Mouse (Mus musculus): ENCODE results near the gene Tbxas1. TPM values are rescaled to one million over a fixed set of nuclear protein-coding genes. Genes with fewer than 3 reads are reported as not detected.

Tbxas1 gene
- polyA plus RNA-seq, 1 experiment from 2014 or later = 4.8 TPM

- Histone ChIP-seq H3K36me3 (ENCODE audit: control insufficient read depth, insufficient read depth, low read length) (no peaks in the 10 kb centered on the region), H3K27ac (ENCODE audit: low read length) (no peak overlapping the region), H3K4me3 (ENCODE audit: low read length) (no peak overlapping the region), H3K4me1 (ENCODE audit: control insufficient read depth, insufficient read depth, low read length) (0 out of 2 replicates have a peak, but pooled peaks cover 9% of the 10 kb centered on the region), H3K9ac (ENCODE audit: low read depth, low read length) (no peak overlapping the region), H3K27me3 (replicated peaks; ENCODE audit: control insufficient read depth, insufficient read depth, low read length) (no peaks in the 10 kb centered on the region), H3K4me2 (ENCODE audit: low read depth, low read length) (no peak overlapping the region), H3K9me3 (ENCODE audit: control insufficient read depth, low read length) (no peaks in the 10 kb centered on the region)
- WGBS = 59% methylated on average over 3 of the region's 3 CpGs
- ATAC-seq = no peak
These were observed 53.3 kb downstream of the Tbxas1 start for GRCm38 (mm10) chr6:38928489-38928888.

GRCm38 (mm10) chr6:38936009-38936408, 60.8 kb downstream of the Tbxas1 start:
- no peaks in the 10 kb centered on the region for H3K36me3 ChIP-seq (ENCODE audit: control insufficient read depth, insufficient read depth, low read length)
- no peak for ATAC-seq
- 80% methylated on average over 2 of the region's 2 CpGs for WGBS

DNA sequence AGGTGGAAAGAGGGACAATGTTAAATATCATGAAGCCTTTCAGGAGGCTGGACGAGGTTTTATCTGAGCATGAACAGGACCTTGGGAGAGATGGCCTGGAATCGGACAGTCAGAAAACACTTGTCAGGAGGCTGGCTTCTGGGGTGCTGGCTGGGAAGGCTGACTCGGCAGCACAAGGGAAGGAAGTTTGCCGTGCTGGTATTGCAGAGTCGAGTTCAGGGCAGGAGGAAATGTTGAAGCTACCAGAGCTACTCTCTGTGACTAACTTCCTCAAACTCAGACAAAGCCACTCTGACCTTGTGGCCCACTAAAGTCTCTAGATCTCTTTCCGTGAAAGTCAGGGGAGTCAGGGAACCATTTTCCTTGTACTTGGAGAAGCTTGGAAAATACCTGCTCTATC, 63.2 kb downstream of the Tbxas1 start:
- no peak overlapping the region for H3K9ac ChIP-seq (ENCODE audit: low read depth, low read length)

More at GRCm38 (mm10) chr6:38936009-38936408, 60.8 kb downstream of the Tbxas1 start:
- Histone ChIP-seq H3K27ac (ENCODE audit: low read length) (no peak overlapping the region), H3K27me3 (replicated peaks; ENCODE audit: control insufficient read depth, insufficient read depth, low read length) (no peaks in the 10 kb centered on the region), H3K4me2 (ENCODE audit: low read depth, low read length) (no peak overlapping the region), H3K4me3 (ENCODE audit: low read length) (no peak overlapping the region), H3K4me1 (ENCODE audit: control insufficient read depth, insufficient read depth, low read length) (no peaks in the 10 kb centered on the region), H3K9me3 (ENCODE audit: control insufficient read depth, low read length) (no peaks in the 10 kb centered on the region), H3K9ac (ENCODE audit: low read depth, low read length) (no peak overlapping the region)

GRCm38 (mm10) chr6:38939096-38939495, 63.9 kb downstream of the Tbxas1 start:
- Histone ChIP-seq H3K4me2 (ENCODE audit: low read depth, low read length) (no peak overlapping the region), H3K4me1 (ENCODE audit: control insufficient read depth, insufficient read depth, low read length) (no peaks in the 10 kb centered on the region)
- no peak for ATAC-seq

More for the DNA sequence above, 63.2 kb downstream of the Tbxas1 start:
- WGBS = 64% methylated on average over 6 of the region's 6 CpGs
- Histone ChIP-seq H3K4me2 (ENCODE audit: low read depth, low read length) (no peak overlapping the region), H3K9me3 (ENCODE audit: control insufficient read depth, low read length) (no peaks in the 10 kb centered on the region), H3K4me3 (ENCODE audit: low read length) (no peak overlapping the region), H3K27ac (ENCODE audit: low read length) (no peak overlapping the region), H3K27me3 (replicated peaks; ENCODE audit: control insufficient read depth, insufficient read depth, low read length) (no peaks in the 10 kb centered on the region), H3K36me3 (ENCODE audit: control insufficient read depth, insufficient read depth, low read length) (no peaks in the 10 kb centered on the region), H3K4me1 (ENCODE audit: control insufficient read depth, insufficient read depth, low read length) (no peaks in the 10 kb centered on the region)
- no peak for ATAC-seq

GRCm38 (mm10) chr6:38941016-38941415, 65.8 kb downstream of the Tbxas1 start:
- ATAC-seq = no peak
- WGBS = 92% methylated on average over 1 of the region's 1 CpGs
- H3K4me3 ChIP-seq (ENCODE audit: low read length) = no peak overlapping the region

More at GRCm38 (mm10) chr6:38939096-38939495, 63.9 kb downstream of the Tbxas1 start:
- Histone ChIP-seq H3K9ac (ENCODE audit: low read depth, low read length) (no peak overlapping the region), H3K27me3 (replicated peaks; ENCODE audit: control insufficient read depth, insufficient read depth, low read length) (no peaks in the 10 kb centered on the region), H3K9me3 (ENCODE audit: control insufficient read depth, low read length) (no peaks in the 10 kb centered on the region), H3K27ac (ENCODE audit: low read length) (no peak overlapping the region), H3K4me3 (ENCODE audit: low read length) (no peak overlapping the region), H3K36me3 (ENCODE audit: control insufficient read depth, insufficient read depth, low read length) (no peaks in the 10 kb centered on the region)
- 81% methylated on average over 4 of the region's 4 CpGs for WGBS

DNA sequence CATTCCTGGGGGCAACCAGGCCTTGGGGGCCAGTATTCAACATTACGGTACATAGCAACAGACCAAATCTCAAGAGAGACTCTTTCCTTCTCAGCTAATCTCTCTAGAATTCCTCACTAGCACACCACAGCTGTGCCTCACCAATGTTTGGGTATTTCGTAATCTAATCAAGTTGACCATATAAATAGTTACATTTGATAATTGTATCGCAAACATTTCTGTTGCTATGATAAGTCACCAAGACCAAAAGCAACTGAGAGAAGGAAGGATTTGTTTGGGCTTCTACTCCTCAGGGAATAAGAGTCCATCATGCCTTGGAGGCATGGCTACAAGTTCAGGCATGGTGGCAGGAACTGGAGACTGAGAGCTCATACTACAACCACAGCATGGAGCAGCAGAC, 67.6 kb downstream of the Tbxas1 start:
- 78% methylated on average over 3 of the region's 3 CpGs for WGBS
- no peak overlapping the region for H3K27ac ChIP-seq (ENCODE audit: low read length)
- H3K4me2 ChIP-seq (ENCODE audit: low read depth, low read length) = no peak overlapping the region
- no peak overlapping the region for H3K9ac ChIP-seq (ENCODE audit: low read depth, low read length)
- H3K27me3 ChIP-seq (replicated peaks; ENCODE audit: control insufficient read depth, insufficient read depth, low read length) = no peaks in the 10 kb centered on the region
- no peak overlapping the region for H3K4me3 ChIP-seq (ENCODE audit: low read length)
- H3K9me3 ChIP-seq (ENCODE audit: control insufficient read depth, low read length) = no peaks in the 10 kb centered on the region
- H3K4me1 ChIP-seq (ENCODE audit: control insufficient read depth, insufficient read depth, low read length) = no peaks in the 10 kb centered on the region
- no peak for ATAC-seq
- H3K36me3 ChIP-seq (ENCODE audit: control insufficient read depth, insufficient read depth, low read length) = no peaks in the 10 kb centered on the region

More at GRCm38 (mm10) chr6:38941016-38941415, 65.8 kb downstream of the Tbxas1 start:
- no peaks in the 10 kb centered on the region for H3K36me3 ChIP-seq (ENCODE audit: control insufficient read depth, insufficient read depth, low read length)
- no peaks in the 10 kb centered on the region for H3K4me1 ChIP-seq (ENCODE audit: control insufficient read depth, insufficient read depth, low read length)
- H3K9me3 ChIP-seq (ENCODE audit: control insufficient read depth, low read length) = no peaks in the 10 kb centered on the region
- H3K9ac ChIP-seq (ENCODE audit: low read depth, low read length) = no peak overlapping the region
- H3K27me3 ChIP-seq (replicated peaks; ENCODE audit: control insufficient read depth, insufficient read depth, low read length) = no peaks in the 10 kb centered on the region
- no peak overlapping the region for H3K27ac ChIP-seq (ENCODE audit: low read length)
- no peak overlapping the region for H3K4me2 ChIP-seq (ENCODE audit: low read depth, low read length)

GRCm38 (mm10) chr6:38944392-38944791, 69.2 kb downstream of the Tbxas1 start:
- Histone ChIP-seq H3K27me3 (replicated peaks; ENCODE audit: control insufficient read depth, insufficient read depth, low read length) (no peaks in the 10 kb centered on the region), H3K4me1 (ENCODE audit: control insufficient read depth, insufficient read depth, low read length) (no peaks in the 10 kb centered on the region), H3K4me2 (ENCODE audit: low read depth, low read length) (no peak overlapping the region), H3K4me3 (ENCODE audit: low read length) (no peak overlapping the region), H3K36me3 (ENCODE audit: control insufficient read depth, insufficient read depth, low read length) (no peaks in the 10 kb centered on the region), H3K9me3 (ENCODE audit: control insufficient read depth, low read length) (no peaks in the 10 kb centered on the region), H3K27ac (ENCODE audit: low read length) (no peak overlapping the region), H3K9ac (ENCODE audit: low read depth, low read length) (no peak overlapping the region)
- WGBS = 78% methylated on average over 8 of the region's 8 CpGs
- ATAC-seq = no peak

DNA sequence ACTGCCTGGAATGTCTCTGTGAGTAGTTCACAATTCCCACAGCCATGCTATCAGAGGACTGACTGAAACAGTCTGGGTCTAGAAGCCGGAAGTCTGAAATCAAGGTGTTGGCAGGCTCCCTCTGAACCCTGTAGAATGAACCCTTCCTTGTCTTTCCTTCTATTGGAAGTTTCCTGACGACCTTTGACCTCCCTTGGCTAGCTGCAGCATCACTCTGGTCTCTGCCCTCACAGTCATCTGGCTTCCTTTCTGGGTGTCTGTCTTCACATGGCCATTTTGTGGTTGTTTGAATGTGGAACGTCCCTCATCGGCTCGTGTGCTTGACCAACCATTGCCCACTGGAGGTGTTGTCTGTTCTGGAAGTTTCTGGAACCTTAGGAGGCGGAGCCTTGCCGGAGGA, 69.6 kb downstream of the Tbxas1 start:
- no peak overlapping the region for H3K9ac ChIP-seq (ENCODE audit: low read depth, low read length)
- H3K4me1 ChIP-seq (ENCODE audit: control insufficient read depth, insufficient read depth, low read length) = peaks cover 4% of the 10 kb centered on the region; the same call in 1 of the 2 replicates
- H3K4me2 ChIP-seq (ENCODE audit: low read depth, low read length) = no peak overlapping the region
- no peak overlapping the region for H3K4me3 ChIP-seq (ENCODE audit: low read length)
- ATAC-seq = peak; percentile 23; the same call in 1 of the 2 replicates
- no peaks in the 10 kb centered on the region for H3K27me3 ChIP-seq (replicated peaks; ENCODE audit: control insufficient read depth, insufficient read depth, low read length)
- 88% methylated on average over 7 of the region's 7 CpGs for WGBS
- H3K9me3 ChIP-seq (ENCODE audit: control insufficient read depth, low read length) = no peaks in the 10 kb centered on the region
- no peaks in the 10 kb centered on the region for H3K36me3 ChIP-seq (ENCODE audit: control insufficient read depth, insufficient read depth, low read length)
- H3K27ac ChIP-seq (ENCODE audit: low read length) = no peak overlapping the region

DNA sequence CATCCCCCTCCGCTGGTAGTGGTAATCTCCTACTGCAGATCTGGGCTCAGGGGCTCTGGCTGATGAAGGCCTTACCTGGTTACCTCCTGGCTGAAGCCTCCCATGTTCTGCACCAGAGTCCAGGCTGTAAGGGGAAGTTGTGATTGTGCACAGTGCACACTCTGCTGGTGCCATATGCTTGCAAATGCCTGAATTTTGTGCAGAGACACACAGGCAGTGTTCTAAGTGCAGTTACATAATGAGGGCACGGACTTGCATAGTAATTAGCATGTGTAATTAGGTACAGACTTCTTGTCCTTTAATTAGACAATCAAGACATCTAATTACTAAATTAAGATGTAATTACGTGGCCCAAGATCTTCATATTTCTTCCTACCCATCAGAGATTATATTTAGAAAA, 70.5 kb downstream of the Tbxas1 start:
- Histone ChIP-seq H3K36me3 (ENCODE audit: control insufficient read depth, insufficient read depth, low read length) (no peaks in the 10 kb centered on the region), H3K9me3 (ENCODE audit: control insufficient read depth, low read length) (no peaks in the 10 kb centered on the region), H3K4me3 (ENCODE audit: low read length) (no peak overlapping the region), H3K27ac (ENCODE audit: low read length) (no peak overlapping the region), H3K4me1 (ENCODE audit: control insufficient read depth, insufficient read depth, low read length) (peaks cover 8% of the 10 kb centered on the region; the same call in 1 of the 2 replicates), H3K27me3 (replicated peaks; ENCODE audit: control insufficient read depth, insufficient read depth, low read length) (no peaks in the 10 kb centered on the region), H3K9ac (ENCODE audit: low read depth, low read length) (no peak overlapping the region), H3K4me2 (ENCODE audit: low read depth, low read length) (no peak overlapping the region)
- no peak for ATAC-seq
- 90% methylated on average over 3 of the region's 3 CpGs for WGBS

- H3K36me3 ChIP-seq (ENCODE audit: control insufficient read depth, insufficient read depth, low read length) = no peaks in the 10 kb centered on the region
- H3K4me1 ChIP-seq (ENCODE audit: control insufficient read depth, insufficient read depth, low read length) = peaks cover 10% of the 10 kb centered on the region; the same call in 1 of the 2 replicates
- H3K4me2 ChIP-seq (ENCODE audit: low read depth, low read length) = no peak overlapping the region
- H3K27me3 ChIP-seq (replicated peaks; ENCODE audit: control insufficient read depth, insufficient read depth, low read length) = no peaks in the 10 kb centered on the region
- no peak overlapping the region for H3K4me3 ChIP-seq (ENCODE audit: low read length)
- 78% methylated on average over 4 of the region's 4 CpGs for WGBS
- H3K9me3 ChIP-seq (ENCODE audit: control insufficient read depth, low read length) = no peaks in the 10 kb centered on the region
- no peak for ATAC-seq
- H3K27ac ChIP-seq (ENCODE audit: low read length) = no peak overlapping the region
- no peak overlapping the region for H3K9ac ChIP-seq (ENCODE audit: low read depth, low read length)
These were observed 72.1 kb downstream of the Tbxas1 start for GRCm38 (mm10) chr6:38947282-38947681.

Data from intestine, embryonic 16.5 days (tissue).